Mouse (Mus musculus): ENCODE results near the gene March9. TPM values are rescaled to one million over a fixed set of nuclear protein-coding genes. Genes with fewer than 3 reads are reported as not detected.

The March9 gene
- polyA plus RNA-seq, 2 experiments = 2.7 to 8.6 TPM

- no peak for ATAC-seq (ENCODE audit: low FRiP score, low read depth)
- WGBS = 5% methylated on average over 35 of the region's 35 CpGs
- TF ChIP-seq POLR2A (IDR thresholded peaks at IDR 0.05; ENCODE audit: borderline replicate concordance, extremely low read depth, insufficient read depth, insufficient read length) = no peak
Measured at GRCm38 (mm10) chr10:127048608-127049394, 11.2 kb downstream of the March9 start.

GRCm38 (mm10) chr10:127047954-127048353, 12.0 kb downstream of the March9 start, which contains the start of gene Cyp27b1:
Gene Cyp27b1 (plus strand): TSS chr10:127048250.
- Histone ChIP-seq H3K4me1 (ENCODE audit: control insufficient read depth, insufficient read depth, low read length) (peaks cover 3% of the 10 kb centered on the region; the same call in 1 of the 2 replicates), H3K4me3 (replicated peaks; ENCODE audit: low read length) (peak within 1 kb of the TSS; percentile 9; the same call in 1 of the 2 replicates), H3K9me3 (ENCODE audit: control insufficient read depth, low read length) (no peaks in the 10 kb centered on the region), H3K27ac (replicated peaks; ENCODE audit: low read depth, low read length) (no peak within 1 kb of the TSS), H3K27me3 (ENCODE audit: control insufficient read depth, insufficient read depth, low read length) (peaks cover 43% of the 10 kb centered on the region), H3K36me3 (ENCODE audit: control insufficient read depth, insufficient read depth, low read length) (peaks cover 22% of the 10 kb centered on the region), H3K9ac (ENCODE audit: low read depth, low read length, severe bottlenecking) (no peak within 1 kb of the TSS), H3K4me2 (replicated peaks; ENCODE audit: low read depth, low read length, severe bottlenecking) (peak within 1 kb of the TSS; percentile 13)
- ATAC-seq (ENCODE audit: low FRiP score, low read depth) = no peak
- DNase-seq (ENCODE audit: low spot score) = no peak
- no peak for TF ChIP-seq POLR2A (IDR thresholded peaks at IDR 0.05; ENCODE audit: borderline replicate concordance, extremely low read depth, insufficient read depth, insufficient read length)
- WGBS = 32% methylated on average over 5 of the region's 5 CpGs

More at GRCm38 (mm10) chr10:127048608-127049394, 11.2 kb downstream of the March9 start:
- peaks cover 43% of the 10 kb centered on the region for H3K27me3 ChIP-seq (ENCODE audit: control insufficient read depth, insufficient read depth, low read length)
- peaks cover 17% of the 10 kb centered on the region for H3K36me3 ChIP-seq (ENCODE audit: control insufficient read depth, insufficient read depth, low read length)
- no peaks in the 10 kb centered on the region for H3K9me3 ChIP-seq (ENCODE audit: control insufficient read depth, low read length)
- DNase-seq (ENCODE audit: low spot score) = no peak
- no peak overlapping the region for H3K27ac ChIP-seq (replicated peaks; ENCODE audit: low read depth, low read length)
- H3K4me1 ChIP-seq (ENCODE audit: control insufficient read depth, insufficient read depth, low read length) = peaks cover 3% of the 10 kb centered on the region; the same call in 1 of the 2 replicates
- peak overlapping the region; percentile 13 for H3K4me2 ChIP-seq (replicated peaks; ENCODE audit: low read depth, low read length, severe bottlenecking)
- peak overlapping the region; percentile 9 for H3K4me3 ChIP-seq (replicated peaks; ENCODE audit: low read length)
- H3K9ac ChIP-seq (ENCODE audit: low read depth, low read length, severe bottlenecking) = no peak overlapping the region

- Histone ChIP-seq H3K4me3 (replicated peaks; ENCODE audit: low read length) (no peak overlapping the region), H3K4me2 (replicated peaks; ENCODE audit: low read depth, low read length, severe bottlenecking) (peak overlapping the region; percentile 94; the same call in 1 of the 2 replicates)
Measured at GRCm38 (mm10) chr10:127043187-127043586, 16.8 kb downstream of the March9 start.

GRCm38 (mm10) chr10:127042468-127043115, 17.4 kb downstream of the March9 start:
- peaks cover 12% of the 10 kb centered on the region for H3K4me1 ChIP-seq (ENCODE audit: control insufficient read depth, insufficient read depth, low read length)
- H3K4me2 ChIP-seq (replicated peaks; ENCODE audit: low read depth, low read length, severe bottlenecking) = peak overlapping the region; percentile 94
- no peak for TF ChIP-seq POLR2A (IDR thresholded peaks at IDR 0.05; ENCODE audit: borderline replicate concordance, extremely low read depth, insufficient read depth, insufficient read length)
- H3K9me3 ChIP-seq (ENCODE audit: control insufficient read depth, low read length) = no peaks in the 10 kb centered on the region
- H3K27me3 ChIP-seq (ENCODE audit: control insufficient read depth, insufficient read depth, low read length) = peaks cover 3% of the 10 kb centered on the region
- 15% methylated on average over 5 of the region's 5 CpGs for WGBS
- H3K27ac ChIP-seq (replicated peaks; ENCODE audit: low read depth, low read length) = peak overlapping the region; percentile 61; the same call in 1 of the 2 replicates
- DNase-seq (ENCODE audit: low spot score) (no peak), ATAC-seq (ENCODE audit: low FRiP score, low read depth) (no peak)
- H3K4me3 ChIP-seq (replicated peaks; ENCODE audit: low read length) = peak overlapping the region; percentile 87
- peak overlapping the region; percentile 76 for H3K9ac ChIP-seq (ENCODE audit: low read depth, low read length, severe bottlenecking)
- peaks cover 22% of the 10 kb centered on the region for H3K36me3 ChIP-seq (ENCODE audit: control insufficient read depth, insufficient read depth, low read length)

More at GRCm38 (mm10) chr10:127043187-127043586, 16.8 kb downstream of the March9 start:
- Histone ChIP-seq H3K36me3 (ENCODE audit: control insufficient read depth, insufficient read depth, low read length) (peaks cover 22% of the 10 kb centered on the region), H3K9ac (ENCODE audit: low read depth, low read length, severe bottlenecking) (no peak overlapping the region), H3K27me3 (ENCODE audit: control insufficient read depth, insufficient read depth, low read length) (peaks cover 9% of the 10 kb centered on the region), H3K27ac (replicated peaks; ENCODE audit: low read depth, low read length) (no peak overlapping the region), H3K4me1 (ENCODE audit: control insufficient read depth, insufficient read depth, low read length) (peaks cover 12% of the 10 kb centered on the region), H3K9me3 (ENCODE audit: control insufficient read depth, low read length) (no peaks in the 10 kb centered on the region)
- no peak for DNase-seq (ENCODE audit: low spot score)
- TF ChIP-seq POLR2A (IDR thresholded peaks at IDR 0.05; ENCODE audit: borderline replicate concordance, extremely low read depth, insufficient read depth, insufficient read length) = no peak
- 92% methylated on average over 6 of the region's 6 CpGs for WGBS
- no peak for ATAC-seq (ENCODE audit: low FRiP score, low read depth)

- Histone ChIP-seq H3K9me3 (ENCODE audit: control insufficient read depth, low read length) (no peaks in the 10 kb centered on the region), H3K27me3 (ENCODE audit: control insufficient read depth, insufficient read depth, low read length) (no peaks in the 10 kb centered on the region), H3K4me1 (ENCODE audit: control insufficient read depth, insufficient read depth, low read length) (peaks cover 12% of the 10 kb centered on the region), H3K4me2 (replicated peaks; ENCODE audit: low read depth, low read length, severe bottlenecking) (peak overlapping the region; percentile 94), H3K9ac (ENCODE audit: low read depth, low read length, severe bottlenecking) (peak overlapping the region; percentile 76), H3K27ac (replicated peaks; ENCODE audit: low read depth, low read length) (peak overlapping the region; percentile 81), H3K4me3 (replicated peaks; ENCODE audit: low read length) (peak overlapping the region; percentile 87), H3K36me3 (ENCODE audit: control insufficient read depth, insufficient read depth, low read length) (peaks cover 22% of the 10 kb centered on the region)
- peak; percentile 89 for ATAC-seq (ENCODE audit: low FRiP score, low read depth)
- peak; percentile 75; the same call in 1 of the 2 replicates for TF ChIP-seq POLR2A (IDR thresholded peaks at IDR 0.05; ENCODE audit: borderline replicate concordance, extremely low read depth, insufficient read depth, insufficient read length)
- under 1% methylated on average over 41 of the region's 44 CpGs for WGBS
- DNase-seq (ENCODE audit: low spot score) = peak; percentile 89
Measured at GRCm38 (mm10) chr10:127041774-127042338, 18.1 kb downstream of the March9 start.
